Mouse (Mus musculus) testis, adult 2 months (tissue): ENCODE results near the gene Gm20388. TPM values are rescaled to one million over a fixed set of nuclear protein-coding genes. Genes with fewer than 3 reads are reported as not detected.

Experiments
- H3K27ac ChIP-seq: fragments of 200-500 bp; 2 replicates; pipeline ENCODE4 v1.5.1; 2012; ENCODE audit warnings: low read depth, low read length; ENCODE audit not compliant: control insufficient read depth, insufficient read depth
- H3K27me3 ChIP-seq: fragments of 200-500 bp; 2 replicates; pipeline ENCODE4 v1.6.1; 2012; ENCODE audit warnings: mild to moderate bottlenecking, low read length, moderate library complexity; ENCODE audit not compliant: control insufficient read depth, insufficient read depth
- H3K36me3 ChIP-seq: fragments of 200-500 bp; 2 replicates; pipeline ENCODE4 v1.6.1; 2012; ENCODE audit warnings: mild to moderate bottlenecking, low read length; ENCODE audit not compliant: control insufficient read depth, insufficient read depth
- H3K4me1 ChIP-seq: fragments of 200-500 bp; 2 replicates; pipeline ENCODE4 v1.6.1; 2012; ENCODE audit warnings: low read length; ENCODE audit not compliant: control insufficient read depth, insufficient read depth
- H3K4me3 ChIP-seq: fragments of 200-500 bp; 2 replicates; pipeline ENCODE4 v1.5.1; 2012; ENCODE audit warnings: low read depth, mild to moderate bottlenecking, low read length, moderate library complexity, mixed read lengths; ENCODE audit not compliant: control insufficient read depth
- CTCF ChIP-seq: fragments of 200-500 bp; IDR thresholded peaks from 2 replicates; pipeline ENCODE4 v1.5.1; 2012; ENCODE audit warnings: low read depth, mild to moderate bottlenecking, inconsistent platforms, low read length, moderate library complexity; ENCODE audit not compliant: control insufficient read depth, insufficient read depth, insufficient replicate concordance
- POLR2A ChIP-seq: fragments of 200-500 bp; IDR thresholded peaks from 2 replicates; pipeline ENCODE4 v1.6.1; 2012; ENCODE audit warnings: low read depth, mild to moderate bottlenecking, inconsistent platforms, low read length, moderate library complexity; ENCODE audit not compliant: control insufficient read depth
- polyA plus RNA-seq: library from polyadenylated mRNA; depleted of rRNA; stranded (reverse); fragments of >200 nt; gene quantifications from 2 replicates; pipeline ENCODE4 v1.2.3, GENCODE M21; 2012

Gm20388 gene
- polyA plus RNA-seq, 1 experiment = 5.6 TPM

GRCm38 (mm10) chr8:122987255-122987654 lies 3076.6 kb downstream of the Gm20388 start:
- Histone ChIP-seq H3K36me3 (no peaks in the 10 kb centered on the region), H3K27me3 (no peaks in the 10 kb centered on the region), H3K27ac (no peak overlapping the region), H3K4me3 (no peak overlapping the region), H3K4me1 (no peaks in the 10 kb centered on the region; the same call in 1 of the 2 replicates)
- TF ChIP-seq CTCF (no peak), POLR2A (no peak)

DNA sequence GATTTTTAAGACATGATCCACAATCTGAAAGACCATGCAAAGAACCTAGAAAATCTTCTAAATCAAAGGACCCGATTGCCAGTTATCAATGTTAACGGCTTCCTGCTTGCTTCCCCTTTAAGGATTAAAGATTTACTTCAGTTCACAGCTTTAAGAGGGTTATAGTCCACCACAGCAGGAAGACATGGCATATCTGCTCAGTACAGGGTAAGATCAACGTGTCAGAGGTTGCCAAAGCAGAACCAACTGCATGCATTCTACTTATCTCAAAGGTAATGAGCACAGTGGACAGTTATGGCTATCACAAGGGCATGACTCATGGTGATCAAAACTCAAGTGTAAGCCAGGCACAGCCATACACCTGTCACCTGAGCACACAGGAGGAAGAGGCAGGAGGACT lies 3078.3 kb downstream of the Gm20388 start:
- H3K4me1 ChIP-seq = no peaks in the 10 kb centered on the region; the same call in 1 of the 2 replicates
- TF ChIP-seq CTCF (no peak), POLR2A (no peak)
- H3K36me3 ChIP-seq = no peaks in the 10 kb centered on the region
- no peak overlapping the region for H3K4me3 ChIP-seq
- H3K27ac ChIP-seq = no peak overlapping the region
- no peaks in the 10 kb centered on the region for H3K27me3 ChIP-seq

DNA sequence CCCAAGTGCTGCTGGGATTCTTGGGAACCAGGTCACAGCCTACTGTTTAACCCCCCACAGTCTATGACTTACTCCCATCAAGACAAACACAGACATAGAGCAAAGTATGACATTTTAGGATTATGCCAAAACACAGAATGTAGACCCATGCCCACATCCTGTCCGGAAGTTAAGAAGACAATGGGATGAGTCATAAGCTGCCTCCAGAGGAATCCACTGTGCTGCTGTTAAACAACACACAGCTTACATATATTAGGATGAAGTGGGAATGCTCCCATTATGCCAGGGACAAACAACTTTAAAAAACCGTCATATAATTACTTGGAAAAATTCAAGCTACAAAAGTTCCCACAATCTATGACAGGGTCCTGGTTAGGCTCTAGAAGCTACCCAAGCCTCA lies 3079.3 kb downstream of the Gm20388 start:
- TF ChIP-seq POLR2A (no peak), CTCF (no peak)
- Histone ChIP-seq H3K36me3 (no peaks in the 10 kb centered on the region), H3K4me3 (no peak overlapping the region)

DNA sequence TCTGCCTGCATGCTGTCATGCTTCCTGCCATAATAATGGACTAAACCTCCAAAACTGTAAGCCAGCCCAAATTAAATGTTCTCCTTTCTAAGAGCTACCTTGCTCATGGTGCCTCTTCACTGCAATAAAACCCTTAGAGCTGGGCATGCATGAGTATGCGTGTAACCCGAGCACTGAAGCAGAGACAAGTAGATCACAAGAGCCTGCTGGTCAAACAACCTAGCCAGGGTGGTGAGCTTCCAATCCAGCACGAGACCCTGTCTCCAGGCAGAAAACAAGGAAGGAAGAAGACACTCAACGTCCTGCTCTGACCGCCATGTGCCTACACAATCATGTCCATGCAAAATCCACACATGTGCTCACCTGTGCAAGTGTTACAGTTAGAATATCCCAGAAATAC lies 3080.7 kb downstream of the Gm20388 start:
- Histone ChIP-seq H3K4me3 (no peak overlapping the region), H3K27me3 (no peaks in the 10 kb centered on the region), H3K4me1 (no peaks in the 10 kb centered on the region; the same call in 1 of the 2 replicates), H3K27ac (no peak overlapping the region), H3K36me3 (no peaks in the 10 kb centered on the region)
- no peak for TF ChIP-seq POLR2A
- no peak for TF ChIP-seq CTCF

More for the DNA sequence above, 3079.3 kb downstream of the Gm20388 start:
- no peaks in the 10 kb centered on the region for H3K27me3 ChIP-seq
- H3K4me1 ChIP-seq = no peaks in the 10 kb centered on the region; the same call in 1 of the 2 replicates
- H3K27ac ChIP-seq = no peak overlapping the region

DNA sequence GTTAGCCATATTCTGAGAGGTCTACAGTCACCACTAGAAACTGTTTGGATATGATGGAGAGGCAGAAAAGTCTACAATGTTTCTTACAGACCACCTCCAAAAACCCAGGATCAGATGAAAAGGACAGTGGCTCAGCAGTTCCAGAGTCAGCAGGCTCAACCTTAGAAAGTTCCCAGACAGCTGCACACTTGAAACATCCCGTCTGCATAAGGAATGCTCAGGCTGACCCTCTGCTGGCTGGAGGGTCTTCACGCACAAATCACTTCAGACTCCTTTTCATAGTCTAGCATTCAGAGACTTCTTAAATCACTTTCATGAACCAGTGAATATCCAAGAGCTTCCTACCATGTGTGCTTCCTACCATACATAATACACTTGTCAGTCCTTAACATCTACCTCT lies 3081.7 kb downstream of the Gm20388 start:
- Histone ChIP-seq H3K27me3 (no peaks in the 10 kb centered on the region), H3K27ac (no peak overlapping the region), H3K4me1 (no peaks in the 10 kb centered on the region; the same call in 1 of the 2 replicates), H3K4me3 (no peak overlapping the region), H3K36me3 (no peaks in the 10 kb centered on the region)
- no peak for TF ChIP-seq CTCF
- TF ChIP-seq POLR2A = no peak

DNA sequence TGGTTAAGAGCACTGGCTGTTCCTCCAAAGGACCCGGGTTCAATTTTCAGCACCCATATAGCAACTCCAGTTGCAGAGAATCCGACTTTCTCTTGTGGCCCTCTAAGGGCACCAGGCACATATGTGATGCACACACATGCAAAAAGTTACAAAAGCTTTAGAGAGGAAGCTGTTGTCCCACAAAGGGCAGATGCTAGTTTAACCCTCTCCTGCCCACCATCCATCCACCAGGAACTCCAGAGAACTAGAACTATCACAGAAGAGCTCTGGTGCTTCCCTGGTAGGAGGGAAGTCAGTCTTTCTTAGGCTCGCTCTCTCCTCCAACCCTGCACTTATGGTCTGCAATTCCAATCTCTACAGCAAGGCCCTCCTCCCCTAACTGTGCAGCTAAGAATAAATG lies 3082.4 kb downstream of the Gm20388 start:
- TF ChIP-seq POLR2A (no peak), CTCF (no peak)
- H3K27ac ChIP-seq = no peak overlapping the region

GRCm38 (mm10) chr8:122993740-122994139 lies 3083.1 kb downstream of the Gm20388 start:
- TF ChIP-seq POLR2A (no peak), CTCF (no peak)
- H3K4me3 ChIP-seq = no peak overlapping the region
- H3K27ac ChIP-seq = no peak overlapping the region

More for the DNA sequence above, 3082.4 kb downstream of the Gm20388 start:
- H3K36me3 ChIP-seq = no peaks in the 10 kb centered on the region
- no peak overlapping the region for H3K4me3 ChIP-seq
- peaks cover under 1% of the 10 kb centered on the region; the same call in 1 of the 2 replicates for H3K4me1 ChIP-seq
- no peaks in the 10 kb centered on the region for H3K27me3 ChIP-seq

GRCm38 (mm10) chr8:122997963-122998362 lies 3087.3 kb downstream of the Gm20388 start:
- Histone ChIP-seq H3K36me3 (no peaks in the 10 kb centered on the region), H3K4me1 (peaks cover 4% of the 10 kb centered on the region; the same call in 1 of the 2 replicates), H3K27me3 (no peaks in the 10 kb centered on the region), H3K4me3 (no peak overlapping the region), H3K27ac (no peak overlapping the region)
- no peak for TF ChIP-seq CTCF
- no peak for TF ChIP-seq POLR2A

More at GRCm38 (mm10) chr8:122993740-122994139, 3083.1 kb downstream of the Gm20388 start:
- Histone ChIP-seq H3K27me3 (no peaks in the 10 kb centered on the region), H3K4me1 (peaks cover 4% of the 10 kb centered on the region; the same call in 1 of the 2 replicates), H3K36me3 (no peaks in the 10 kb centered on the region)
